Mouse (Mus musculus) kidney, embryonic 15.5 days (tissue): ENCODE measurements at regions not wholly inside any gene's neighbourhood (a gene's known extent, or its start where the extent isn't known, plus 50 kb on each side); places are given as distances from the start of the nearest gene placed in this dataset.

Source experiments
- ATAC-seq: fragments of 200-750 bp; cut with Nextera tagmentation; replicated peaks from 2 replicates; pipeline ENCODE4 v1.8.0; 2017; ENCODE audit warnings: moderate TSS enrichment; ENCODE audit not compliant: low FRiP score
- H3K27ac ChIP-seq: fragments of 300-500 bp; sonication (generic); 2 replicates; pipeline ENCODE4 v1.5.1; 2015; ENCODE audit warnings: mild to moderate bottlenecking, inconsistent platforms
- H3K27me3 ChIP-seq: fragments of 300-500 bp; sonication (generic); 2 replicates; pipeline ENCODE4 v1.6.1; 2015; ENCODE audit warnings: inconsistent platforms
- H3K36me3 ChIP-seq: fragments of 300-500 bp; sonication (generic); 2 replicates; pipeline ENCODE4 v1.6.1; 2015; ENCODE audit warnings: inconsistent platforms
- H3K4me1 ChIP-seq: fragments of 300-500 bp; sonication (generic); 2 replicates; pipeline ENCODE4 v1.6.1; 2015; ENCODE audit warnings: inconsistent platforms
- H3K4me2 ChIP-seq: fragments of 300-500 bp; sonication (generic); 2 replicates; pipeline ENCODE4 v1.6.1; 2015; ENCODE audit warnings: moderate library complexity, mild to moderate bottlenecking, inconsistent platforms
- H3K4me3 ChIP-seq: fragments of 300-500 bp; sonication (generic); replicated peaks from 2 replicates; pipeline ENCODE4 v1.5.1; 2015; ENCODE audit warnings: mild to moderate bottlenecking, inconsistent platforms
- H3K9ac ChIP-seq: fragments of 300-500 bp; sonication (generic); 2 replicates; pipeline ENCODE4 v1.6.1; 2015; ENCODE audit warnings: mild to moderate bottlenecking, inconsistent platforms
- H3K9me3 ChIP-seq: fragments of 300-500 bp; sonication (generic); replicated peaks from 2 replicates; pipeline ENCODE4 v1.6.1; 2016; ENCODE audit warnings: inconsistent platforms
- WGBS: fragments of 180-500 bp; shearing (Covaris S2); methylation state at CpG from one replicate; pipeline ENCODE4 v1.1.7; 2015; ENCODE audit warnings: mixed read lengths; 5-methylcytosine and 5-hydroxymethylcytosine counted together

DNA sequence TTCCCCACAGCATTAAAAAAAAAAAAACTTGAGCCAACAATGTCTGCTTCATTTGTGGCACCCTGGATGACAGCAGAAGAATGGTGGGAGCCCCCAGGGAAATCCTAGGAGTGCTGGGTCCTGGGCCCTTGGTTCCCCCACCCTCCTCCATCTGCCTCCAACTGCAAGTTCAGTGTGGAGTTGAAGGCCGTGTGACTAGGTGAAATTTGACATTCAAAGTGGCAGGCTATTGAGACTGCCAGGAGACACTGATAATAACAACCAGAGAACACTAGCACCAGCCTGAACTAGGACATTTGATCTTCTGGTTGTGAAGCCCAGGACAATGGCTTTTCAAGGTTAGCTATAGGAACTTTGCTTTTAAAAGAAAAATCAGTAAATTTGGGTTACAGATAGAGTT, 74.0 kb downstream of the Adamts15 start:
- no peak for ATAC-seq
- Histone ChIP-seq H3K4me3 (no peak overlapping the region), H3K27ac (no peak overlapping the region), H3K36me3 (no peaks in the 10 kb centered on the region), H3K27me3 (no peaks in the 10 kb centered on the region), H3K9me3 (no peaks in the 10 kb centered on the region), H3K9ac (no peak overlapping the region), H3K4me1 (peaks cover 7% of the 10 kb centered on the region; the same call in 1 of the 2 replicates), H3K4me2 (no peak overlapping the region)
- WGBS = 46% methylated on average over 1 of the region's 1 CpGs

DNA sequence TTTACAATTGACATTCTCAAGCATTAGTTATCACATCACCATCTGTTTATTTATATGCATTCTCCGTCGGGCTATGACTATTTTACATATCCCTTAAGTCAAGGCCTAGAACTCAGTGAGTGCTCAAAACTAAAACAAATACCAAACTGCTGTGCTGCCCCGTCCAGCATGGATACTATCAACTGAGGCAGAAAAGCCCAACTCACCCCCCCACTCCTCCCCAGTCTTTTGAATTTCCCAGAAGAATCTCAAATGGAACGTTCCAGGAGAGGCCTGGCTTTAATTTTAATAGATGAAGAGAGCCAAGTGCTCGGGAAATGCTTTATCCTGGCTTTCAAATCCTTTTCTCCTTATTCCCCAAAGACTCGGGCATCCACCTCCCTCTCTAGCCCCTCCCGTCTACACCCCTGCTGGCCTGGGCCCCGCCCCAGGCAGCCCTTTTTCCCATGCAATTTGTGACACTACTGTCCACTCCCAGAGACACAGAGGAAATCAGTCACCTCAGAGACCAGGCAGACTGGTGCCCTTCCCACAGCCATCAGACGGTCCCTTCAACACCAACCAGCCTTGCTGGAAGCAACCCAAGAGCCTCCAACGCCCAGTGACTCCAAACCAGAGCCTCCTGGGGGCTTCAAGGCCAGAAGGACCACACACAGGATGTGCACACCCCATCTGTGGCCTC, 76.5 kb downstream of the Adamts15 start:
- Histone ChIP-seq H3K27me3 (no peaks in the 10 kb centered on the region), H3K27ac (no peak overlapping the region), H3K4me1 (peaks cover 7% of the 10 kb centered on the region; the same call in 1 of the 2 replicates), H3K9ac (no peak overlapping the region), H3K9me3 (no peaks in the 10 kb centered on the region), H3K36me3 (no peaks in the 10 kb centered on the region), H3K4me3 (no peak overlapping the region), H3K4me2 (no peak overlapping the region)
- 72% methylated on average over 10 of the region's 10 CpGs for WGBS
- no peak for ATAC-seq

DNA sequence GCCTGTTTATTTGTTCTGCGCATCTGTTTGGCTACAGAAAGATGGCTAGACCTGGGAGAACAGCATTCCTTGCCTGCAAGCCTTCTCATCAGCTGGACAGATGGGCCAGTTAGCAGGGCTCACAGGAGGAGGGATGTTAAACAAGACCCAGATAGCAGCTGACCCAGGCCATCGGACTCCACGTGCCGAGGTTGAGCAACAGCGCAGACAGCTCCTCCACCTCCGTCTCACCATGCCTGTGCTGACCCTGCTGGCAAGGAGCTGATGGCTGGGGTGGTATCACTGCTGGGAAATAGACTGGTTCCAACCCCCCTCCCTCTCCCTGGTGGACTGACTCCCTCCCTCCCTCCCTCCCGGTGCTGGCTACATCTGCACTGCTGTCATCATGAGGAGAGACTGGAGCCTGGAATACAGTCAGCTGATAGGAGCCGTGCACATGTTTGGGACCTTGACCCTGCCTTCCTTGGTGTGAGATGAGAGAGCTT, 78.1 kb downstream of the Adamts15 start:
- H3K4me1 ChIP-seq = no peaks in the 10 kb centered on the region
- WGBS = 50% methylated on average over 8 of the region's 8 CpGs

DNA sequence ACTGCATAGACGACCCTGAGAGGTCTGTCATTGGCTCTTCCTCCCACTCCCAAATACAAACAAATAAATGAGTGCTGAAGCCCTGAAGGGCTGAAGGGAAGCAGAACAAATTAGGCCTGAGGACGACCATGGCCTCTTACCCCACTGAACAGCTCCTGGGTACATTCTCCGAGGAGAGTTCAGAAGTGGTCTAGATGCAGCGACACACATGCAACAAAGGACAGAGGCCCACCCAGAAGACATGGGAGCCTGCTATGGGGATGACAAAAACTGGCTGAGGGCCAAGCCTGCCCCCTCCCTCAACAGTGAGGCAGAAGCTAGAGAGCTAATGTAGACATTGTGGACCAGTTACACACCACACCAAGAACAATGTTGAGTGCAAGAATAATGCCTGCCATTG, 87.3 kb downstream of the Adamts15 start:
- H3K9ac ChIP-seq = no peak overlapping the region
- ATAC-seq = no peak
- H3K4me1 ChIP-seq = peaks cover 15% of the 10 kb centered on the region
- no peak overlapping the region for H3K4me2 ChIP-seq
- H3K9me3 ChIP-seq = no peaks in the 10 kb centered on the region
- H3K4me3 ChIP-seq = no peak overlapping the region
- H3K27me3 ChIP-seq = no peaks in the 10 kb centered on the region
- no peaks in the 10 kb centered on the region for H3K36me3 ChIP-seq
- WGBS = 25% methylated on average over 4 of the region's 4 CpGs
- no peak overlapping the region for H3K27ac ChIP-seq

More for the DNA sequence above, 78.1 kb downstream of the Adamts15 start:
- no peak overlapping the region for H3K27ac ChIP-seq
- no peaks in the 10 kb centered on the region for H3K27me3 ChIP-seq
- 0 out of 2 replicates have a peak, but pooled peaks have one; percentile 29 for ATAC-seq
- no peak overlapping the region for H3K9ac ChIP-seq
- H3K9me3 ChIP-seq = no peaks in the 10 kb centered on the region
- H3K36me3 ChIP-seq = no peaks in the 10 kb centered on the region
- H3K4me3 ChIP-seq = no peak overlapping the region
- no peak overlapping the region for H3K4me2 ChIP-seq

DNA sequence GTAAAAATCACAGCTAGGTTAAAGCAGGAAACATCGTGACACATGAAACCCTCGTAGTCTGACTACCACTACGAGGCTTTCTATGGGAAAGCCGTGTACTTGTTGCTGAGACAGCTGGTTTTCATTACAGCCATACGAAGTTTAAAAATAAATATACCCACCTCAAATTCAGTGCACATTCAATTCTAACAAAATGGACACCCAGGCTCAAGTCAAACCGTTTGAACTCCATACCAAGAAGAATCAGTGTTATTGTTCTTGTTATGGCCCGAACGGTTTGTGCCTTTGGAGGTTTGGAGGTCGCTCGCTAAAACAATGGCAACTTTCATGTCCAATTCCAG, 87.7 kb downstream of the Adamts15 start:
- no peak overlapping the region for H3K4me2 ChIP-seq
- no peaks in the 10 kb centered on the region for H3K36me3 ChIP-seq
- no peak overlapping the region for H3K4me3 ChIP-seq
- H3K27ac ChIP-seq = no peak overlapping the region
- no peak overlapping the region for H3K9ac ChIP-seq
- peaks cover 15% of the 10 kb centered on the region for H3K4me1 ChIP-seq
- no peaks in the 10 kb centered on the region for H3K27me3 ChIP-seq
- H3K9me3 ChIP-seq = no peaks in the 10 kb centered on the region
- no peak for ATAC-seq
- WGBS = 38% methylated on average over 10 of the region's 10 CpGs

DNA sequence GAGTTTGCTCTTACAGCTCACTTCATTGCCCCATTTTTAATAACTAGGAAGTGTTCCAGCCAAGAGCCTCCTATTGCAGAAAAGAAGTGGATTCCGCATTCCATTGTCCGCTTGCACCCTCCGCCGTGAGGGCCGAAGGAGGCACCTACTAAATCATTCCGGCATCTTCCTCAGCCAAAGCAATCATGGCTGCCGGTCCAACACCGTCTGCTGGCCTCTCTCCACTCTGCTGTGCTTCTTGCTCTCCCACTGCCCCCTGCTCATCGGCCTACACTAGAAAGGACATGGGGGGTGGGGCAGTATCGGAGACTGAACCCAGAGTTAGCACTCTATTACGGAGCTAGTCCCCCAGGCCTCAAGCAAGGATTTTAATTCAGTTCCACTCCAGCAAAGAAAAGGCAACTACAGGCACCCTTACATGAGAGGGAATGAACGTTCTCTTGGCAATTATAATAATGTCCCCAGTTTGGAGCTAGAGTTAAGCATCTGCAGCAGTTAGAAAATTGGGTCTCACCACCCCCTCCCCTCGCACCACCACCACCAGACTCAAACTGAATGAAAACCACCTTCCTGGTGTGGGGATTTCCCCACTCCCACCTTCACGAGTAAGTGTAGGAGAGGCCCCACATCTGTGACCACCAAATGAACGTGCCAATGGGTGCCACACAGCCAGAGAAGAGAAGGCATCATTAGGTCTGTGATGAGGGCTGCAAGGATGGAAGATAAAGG, 88.3 kb downstream of the Adamts15 start:
- WGBS = 54% methylated on average over 15 of the region's 15 CpGs
- H3K4me3 ChIP-seq = no peak overlapping the region
- H3K4me2 ChIP-seq = no peak overlapping the region
- H3K9me3 ChIP-seq = no peaks in the 10 kb centered on the region
- 0 out of 2 replicates have a peak, but pooled peaks have one; percentile 33 for ATAC-seq
- H3K27ac ChIP-seq = 0 out of 2 replicates have a peak overlapping the region, but pooled peaks have one; percentile 37
- no peak overlapping the region for H3K9ac ChIP-seq
- H3K36me3 ChIP-seq = no peaks in the 10 kb centered on the region
- H3K27me3 ChIP-seq = no peaks in the 10 kb centered on the region
- peaks cover 15% of the 10 kb centered on the region for H3K4me1 ChIP-seq

DNA sequence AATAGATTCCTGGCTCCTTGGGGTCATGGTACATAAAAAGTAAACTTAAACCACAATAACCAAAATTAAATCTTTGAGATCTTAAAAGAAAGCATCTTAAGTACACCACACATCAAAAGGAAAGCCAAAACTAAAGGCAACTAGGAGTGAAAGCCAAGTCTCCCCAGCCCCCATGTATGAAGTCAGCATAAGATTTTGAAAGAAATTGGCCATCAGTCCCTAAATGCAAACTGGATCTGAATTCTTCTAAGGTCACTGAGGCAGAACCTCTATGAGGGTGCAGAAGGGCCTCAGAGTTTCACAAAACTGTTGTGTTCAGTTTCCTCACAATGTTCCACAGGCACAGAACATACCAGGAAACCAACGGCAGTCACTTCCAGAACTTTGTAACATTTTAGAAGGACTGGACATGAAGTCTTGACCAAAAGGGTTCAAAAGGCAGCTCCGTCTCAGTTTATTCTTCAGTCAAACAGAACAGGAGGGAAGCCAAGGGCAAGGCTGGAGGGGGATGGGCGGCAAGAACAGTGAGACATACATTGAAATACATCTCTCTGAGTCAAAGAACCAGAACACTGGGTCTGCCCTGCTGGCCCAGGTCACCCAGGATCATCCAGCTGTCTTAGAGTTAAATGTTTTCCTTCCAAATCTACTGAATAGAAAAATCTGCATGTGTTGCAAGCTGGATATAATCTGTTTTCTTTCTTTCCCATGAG, 92.9 kb downstream of the Adamts15 start:
- Histone ChIP-seq H3K4me1 (peaks cover 14% of the 10 kb centered on the region), H3K9ac (no peak overlapping the region), H3K27me3 (no peaks in the 10 kb centered on the region), H3K9me3 (no peaks in the 10 kb centered on the region; the same call in 1 of the 2 replicates), H3K36me3 (no peaks in the 10 kb centered on the region), H3K4me3 (no peak overlapping the region), H3K27ac (no peak overlapping the region), H3K4me2 (no peak overlapping the region)
- ATAC-seq = no peak
- WGBS = 56% methylated on average over 3 of the region's 3 CpGs

DNA sequence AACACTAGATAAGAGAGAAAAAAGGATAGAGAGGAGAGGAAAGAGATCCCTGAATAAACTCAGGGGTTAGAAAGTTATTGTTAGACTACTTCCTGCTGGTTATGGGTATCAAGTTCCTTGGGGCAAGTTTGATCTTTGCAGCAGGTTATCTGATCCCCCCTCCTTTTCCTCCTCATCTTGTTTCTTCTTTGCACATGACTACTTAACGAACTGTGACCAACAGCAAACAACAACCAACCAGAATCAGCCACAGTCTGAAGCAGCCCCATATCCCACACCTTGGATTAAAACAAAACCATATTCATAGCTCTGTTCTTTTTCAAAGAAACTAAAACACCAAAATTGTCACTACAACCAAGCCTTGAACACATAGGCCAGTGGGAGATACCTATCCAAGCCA, 94.5 kb downstream of the Adamts15 start:
- Histone ChIP-seq H3K4me1 (peaks cover 8% of the 10 kb centered on the region; the same call in 1 of the 2 replicates), H3K27me3 (no peaks in the 10 kb centered on the region), H3K27ac (no peak overlapping the region), H3K4me3 (no peak overlapping the region), H3K36me3 (no peaks in the 10 kb centered on the region), H3K4me2 (no peak overlapping the region), H3K9me3 (no peaks in the 10 kb centered on the region; the same call in 1 of the 2 replicates), H3K9ac (no peak overlapping the region)
- 68% methylated on average over 1 of the region's 1 CpGs for WGBS
- ATAC-seq = 0 out of 2 replicates have a peak, but pooled peaks have one; percentile 64

DNA sequence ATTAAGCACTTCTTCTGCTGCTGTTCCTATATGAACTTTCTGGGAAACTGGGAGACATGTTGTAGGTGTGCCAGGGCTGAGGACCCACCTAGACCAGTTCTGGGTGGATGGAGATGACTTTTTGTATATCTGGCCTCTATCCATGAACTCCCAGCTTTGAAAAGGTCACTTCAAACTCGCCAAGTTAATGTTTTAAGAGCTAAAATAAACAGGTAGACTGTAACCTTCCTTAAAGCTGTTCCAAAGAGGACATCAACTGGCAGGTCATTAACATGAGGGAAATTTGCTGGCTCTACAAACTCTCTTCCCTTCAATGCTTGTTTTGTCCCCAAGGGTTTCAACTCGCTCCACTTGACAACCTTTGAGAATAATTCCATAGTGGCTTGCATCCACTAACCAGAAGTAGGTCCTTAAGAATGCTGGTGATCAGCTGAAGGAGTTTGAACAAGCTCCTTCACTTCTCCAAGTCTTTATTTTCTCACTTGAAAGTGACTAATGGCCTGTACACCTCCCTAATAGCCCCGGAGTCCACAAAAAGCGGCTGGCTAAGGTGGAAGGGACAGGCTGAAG, 98.1 kb downstream of the Adamts15 start:
- Histone ChIP-seq H3K36me3 (no peaks in the 10 kb centered on the region), H3K9me3 (no peaks in the 10 kb centered on the region; the same call in 1 of the 2 replicates), H3K4me3 (no peak overlapping the region), H3K4me1 (peaks cover 8% of the 10 kb centered on the region; the same call in 1 of the 2 replicates), H3K27ac (no peak overlapping the region), H3K4me2 (no peak overlapping the region), H3K9ac (no peak overlapping the region), H3K27me3 (no peaks in the 10 kb centered on the region)
- no peak for ATAC-seq
- WGBS = 27% methylated on average over 4 of the region's 4 CpGs

DNA sequence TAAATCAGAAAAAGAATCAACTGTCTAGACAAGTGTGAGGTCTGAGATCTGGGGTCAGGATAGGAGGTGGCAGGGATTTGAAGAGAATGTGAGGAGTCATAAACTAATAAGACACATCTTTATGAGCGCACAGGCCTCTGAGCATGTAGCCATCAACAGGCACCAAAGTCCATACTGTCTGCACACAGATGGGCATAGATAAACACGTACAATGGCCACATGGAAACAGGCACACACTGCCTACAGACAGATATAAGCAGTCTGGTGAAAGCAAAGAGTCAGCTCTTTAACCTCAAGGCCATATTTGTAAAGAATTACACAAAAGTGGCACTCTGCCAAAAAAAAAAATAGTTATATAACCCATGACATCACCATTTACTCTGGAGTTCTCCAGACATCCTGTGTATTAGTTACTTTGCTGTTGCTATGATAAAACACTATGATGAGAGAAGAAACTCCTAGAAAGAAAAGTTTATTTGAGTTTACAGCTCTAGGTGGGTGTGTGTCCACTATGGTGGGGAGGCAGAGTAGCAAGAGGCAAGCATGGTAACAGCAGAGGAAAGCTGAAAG, 101.4 kb downstream of the Adamts15 start:
- ATAC-seq = no peak
- Histone ChIP-seq H3K27ac (no peak overlapping the region), H3K4me1 (0 out of 2 replicates have a peak, but pooled peaks cover 4% of the 10 kb centered on the region), H3K4me2 (no peak overlapping the region), H3K9ac (no peak overlapping the region), H3K4me3 (no peak overlapping the region), H3K36me3 (no peaks in the 10 kb centered on the region), H3K27me3 (no peaks in the 10 kb centered on the region), H3K9me3 (no peaks in the 10 kb centered on the region; the same call in 1 of the 2 replicates)
- 78% methylated on average over 2 of the region's 2 CpGs for WGBS

DNA sequence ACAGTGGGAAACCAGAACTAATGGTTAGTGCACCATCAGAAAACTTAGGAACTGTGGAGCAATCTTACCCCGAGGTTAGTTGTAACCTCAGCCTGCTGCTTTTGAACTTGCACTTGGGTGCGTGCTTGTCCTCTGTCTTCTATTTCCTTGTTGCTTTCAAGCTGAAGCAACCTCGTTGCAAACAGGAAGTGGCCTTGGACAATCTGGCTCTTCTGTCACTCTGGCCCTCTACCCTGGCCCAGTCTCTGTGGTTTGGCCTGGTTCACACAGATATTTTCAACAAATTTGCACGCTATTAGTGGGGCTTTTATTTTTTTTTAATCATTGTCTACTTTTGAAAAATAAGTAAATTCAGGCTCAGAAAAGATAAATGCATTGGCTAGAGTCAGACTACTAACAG, 109.0 kb downstream of the Adamts15 start:
- no peaks in the 10 kb centered on the region for H3K36me3 ChIP-seq
- WGBS = 57% methylated on average over 4 of the region's 4 CpGs
- no peaks in the 10 kb centered on the region for H3K27me3 ChIP-seq
- ATAC-seq = no peak
- H3K9me3 ChIP-seq = no peaks in the 10 kb centered on the region
- H3K4me2 ChIP-seq = no peak overlapping the region
- H3K27ac ChIP-seq = no peak overlapping the region
- no peak overlapping the region for H3K9ac ChIP-seq
- no peak overlapping the region for H3K4me3 ChIP-seq
- peaks cover 24% of the 10 kb centered on the region for H3K4me1 ChIP-seq
